Mouse (Mus musculus): Measurements from ENCODE around the gene Ap4b1. TPM values are rescaled to one million over a fixed set of nuclear protein-coding genes. Genes with fewer than 3 reads are reported as not detected.

Ap4b1 gene
- polyA plus RNA-seq, 1 experiment from 2014 or later = 19.1 TPM

- Histone ChIP-seq H3K27me3 (ENCODE audit: insufficient read depth, low read length) (no peaks in the 10 kb centered on the region), H3K4me1 (ENCODE audit: insufficient read depth) (no peaks in the 10 kb centered on the region), H3K36me3 (ENCODE audit: insufficient read depth) (peaks cover 27% of the 10 kb centered on the region), H3K27ac (ENCODE audit: low read depth) (no peak overlapping the region), H3K9ac (no peak overlapping the region), H3K4me2 (no peak overlapping the region), H3K9me3 (ENCODE audit: low read depth, low read length) (no peaks in the 10 kb centered on the region), H3K4me3 (ENCODE audit: low read depth, low read length) (no peak overlapping the region)
- no peak for ATAC-seq (ENCODE audit: insufficient read depth)
- no peak for TF ChIP-seq CTCF (IDR thresholded peaks at IDR 0.05; ENCODE audit: low read depth)
- WGBS = 68% methylated on average over 6 of the region's 6 CpGs
- DNase-seq = no peak
Observed at GRCm38 (mm10) chr3:103778660-103779059, 30.7 kb upstream of the Ap4b1 start.

GRCm38 (mm10) chr3:103779183-103779582 is 30.1 kb upstream of the Ap4b1 start:
- DNase-seq (no peak), ATAC-seq (ENCODE audit: insufficient read depth) (no peak)
- peaks cover 22% of the 10 kb centered on the region for H3K36me3 ChIP-seq (ENCODE audit: insufficient read depth)
- H3K27ac ChIP-seq (ENCODE audit: low read depth) = no peak overlapping the region
- WGBS = 82% methylated on average over 7 of the region's 7 CpGs
- no peaks in the 10 kb centered on the region for H3K9me3 ChIP-seq (ENCODE audit: low read depth, low read length)
- no peak overlapping the region for H3K4me2 ChIP-seq
- no peak for TF ChIP-seq CTCF (IDR thresholded peaks at IDR 0.05; ENCODE audit: low read depth)
- no peaks in the 10 kb centered on the region for H3K4me1 ChIP-seq (ENCODE audit: insufficient read depth)
- H3K4me3 ChIP-seq (ENCODE audit: low read depth, low read length) = no peak overlapping the region
- no peaks in the 10 kb centered on the region for H3K27me3 ChIP-seq (ENCODE audit: insufficient read depth, low read length)
- H3K9ac ChIP-seq = no peak overlapping the region

- H3K4me3 ChIP-seq (ENCODE audit: low read depth, low read length) = no peak overlapping the region
- no peaks in the 10 kb centered on the region for H3K4me1 ChIP-seq (ENCODE audit: insufficient read depth)
- TF ChIP-seq CTCF (IDR thresholded peaks at IDR 0.05; ENCODE audit: low read depth) = no peak
- no peaks in the 10 kb centered on the region for H3K27me3 ChIP-seq (ENCODE audit: insufficient read depth, low read length)
- H3K27ac ChIP-seq (ENCODE audit: low read depth) = no peak overlapping the region
- H3K4me2 ChIP-seq = no peak overlapping the region
- WGBS = 90% methylated on average over 3 of the region's 3 CpGs
- no peak overlapping the region for H3K9ac ChIP-seq
- no peaks in the 10 kb centered on the region for H3K9me3 ChIP-seq (ENCODE audit: low read depth, low read length)
- H3K36me3 ChIP-seq (ENCODE audit: insufficient read depth) = peaks cover 22% of the 10 kb centered on the region
- no peak for DNase-seq
- ATAC-seq (ENCODE audit: insufficient read depth) = no peak
Observed at GRCm38 (mm10) chr3:103780271-103780670, 29.0 kb upstream of the Ap4b1 start.

DNA sequence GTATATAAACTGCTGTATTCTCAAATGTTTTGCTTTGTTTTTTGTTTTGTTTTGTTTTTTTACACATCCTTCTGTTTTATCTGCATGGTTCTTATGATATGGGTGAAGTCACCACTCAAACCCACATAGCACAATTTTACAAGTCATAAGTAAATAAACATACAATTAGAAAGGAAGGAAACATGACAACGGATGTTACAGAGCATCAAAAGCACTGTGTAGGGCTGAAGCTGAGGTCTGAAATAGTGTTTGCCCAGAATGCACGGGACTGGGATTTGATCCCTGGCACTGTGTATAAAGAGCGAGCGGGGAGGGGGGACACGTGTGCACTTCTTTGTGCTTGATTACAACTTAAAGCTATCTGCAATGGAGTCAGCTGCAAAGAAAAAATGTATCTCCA is 28.5 kb upstream of the Ap4b1 start:
- DNase-seq = no peak
- no peak for ATAC-seq (ENCODE audit: insufficient read depth)

DNA sequence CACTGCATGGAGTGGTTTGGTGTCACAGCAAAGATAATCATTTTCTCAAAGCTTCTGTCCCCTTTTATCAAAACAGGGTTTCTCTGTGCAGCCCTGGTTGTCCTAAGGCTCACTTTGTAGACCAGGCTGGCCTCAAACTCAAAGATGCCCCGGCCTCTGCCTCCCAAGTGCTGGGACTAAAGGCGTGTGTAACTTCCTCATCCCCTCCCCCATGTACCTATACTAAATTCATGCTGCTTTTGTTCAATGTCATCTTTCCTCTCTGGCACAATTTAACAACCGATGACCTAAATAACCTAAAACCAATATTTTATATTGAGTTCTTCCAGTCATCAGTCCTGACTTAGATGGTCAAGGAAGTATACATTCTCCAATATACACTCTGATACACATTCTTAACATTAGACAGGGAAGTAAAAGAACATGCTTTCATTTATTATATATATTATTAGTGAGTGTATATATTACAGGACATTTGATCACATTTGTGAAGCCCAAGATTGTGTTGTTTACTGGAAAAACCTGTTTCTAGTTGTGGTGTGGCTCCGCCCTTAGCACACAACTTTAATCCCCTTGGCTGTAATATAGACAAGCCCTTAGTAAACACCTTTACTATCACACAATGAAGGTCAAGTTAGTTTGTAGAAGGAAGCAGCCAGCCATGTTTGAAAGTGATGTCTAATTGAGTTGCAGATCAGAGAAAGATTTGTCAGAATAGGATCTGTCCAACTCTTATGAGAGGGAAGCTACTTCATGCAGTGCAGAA is 26.3 kb upstream of the Ap4b1 start:
- Histone ChIP-seq H3K27ac (ENCODE audit: low read depth) (no peak overlapping the region), H3K27me3 (ENCODE audit: insufficient read depth, low read length) (no peaks in the 10 kb centered on the region), H3K36me3 (ENCODE audit: insufficient read depth) (0 out of 2 replicates have a peak, but pooled peaks cover 3% of the 10 kb centered on the region), H3K4me1 (ENCODE audit: insufficient read depth) (no peaks in the 10 kb centered on the region), H3K9me3 (ENCODE audit: low read depth, low read length) (no peaks in the 10 kb centered on the region), H3K4me2 (no peak overlapping the region), H3K4me3 (ENCODE audit: low read depth, low read length) (no peak overlapping the region), H3K9ac (no peak overlapping the region)
- 76% methylated on average over 4 of the region's 4 CpGs for WGBS
- TF ChIP-seq CTCF (IDR thresholded peaks at IDR 0.05; ENCODE audit: low read depth) = no peak
- ATAC-seq (ENCODE audit: insufficient read depth) (no peak), DNase-seq (no peak)

More for the DNA sequence above, 28.5 kb upstream of the Ap4b1 start:
- H3K9ac ChIP-seq = no peak overlapping the region
- no peaks in the 10 kb centered on the region for H3K27me3 ChIP-seq (ENCODE audit: insufficient read depth, low read length)
- no peaks in the 10 kb centered on the region for H3K4me1 ChIP-seq (ENCODE audit: insufficient read depth)
- no peak overlapping the region for H3K4me2 ChIP-seq
- no peak overlapping the region for H3K27ac ChIP-seq (ENCODE audit: low read depth)
- no peak for TF ChIP-seq CTCF (IDR thresholded peaks at IDR 0.05; ENCODE audit: low read depth)
- WGBS = 68% methylated on average over 5 of the region's 5 CpGs
- no peaks in the 10 kb centered on the region for H3K9me3 ChIP-seq (ENCODE audit: low read depth, low read length)
- no peak overlapping the region for H3K4me3 ChIP-seq (ENCODE audit: low read depth, low read length)
- H3K36me3 ChIP-seq (ENCODE audit: insufficient read depth) = peaks cover 21% of the 10 kb centered on the region

DNA sequence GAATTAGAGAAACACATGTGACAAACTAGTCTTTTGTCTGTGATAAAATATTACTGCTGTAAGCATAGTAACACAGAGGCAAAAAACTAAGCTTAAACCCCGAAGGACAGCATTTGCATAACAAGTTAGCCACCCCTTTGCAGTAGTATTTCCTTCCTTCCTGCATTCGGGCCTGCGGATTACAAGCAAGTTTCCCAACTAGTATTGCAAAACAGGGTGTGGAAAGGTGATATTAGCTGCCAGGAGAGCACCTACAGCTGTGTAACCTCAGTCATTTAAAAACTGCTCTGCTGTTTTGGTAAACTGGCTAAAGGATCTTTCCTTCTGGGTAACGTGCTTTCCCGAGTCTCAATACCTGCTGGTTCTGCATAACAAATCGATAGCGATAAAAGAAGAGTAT is 22.1 kb upstream of the Ap4b1 start:
- H3K27ac ChIP-seq (ENCODE audit: low read depth) = 0 out of 2 replicates have a peak overlapping the region, but pooled peaks have one; percentile 4
- TF ChIP-seq CTCF (IDR thresholded peaks at IDR 0.05; ENCODE audit: low read depth) = no peak
- H3K4me3 ChIP-seq (ENCODE audit: low read depth, low read length) = no peak overlapping the region

DNA sequence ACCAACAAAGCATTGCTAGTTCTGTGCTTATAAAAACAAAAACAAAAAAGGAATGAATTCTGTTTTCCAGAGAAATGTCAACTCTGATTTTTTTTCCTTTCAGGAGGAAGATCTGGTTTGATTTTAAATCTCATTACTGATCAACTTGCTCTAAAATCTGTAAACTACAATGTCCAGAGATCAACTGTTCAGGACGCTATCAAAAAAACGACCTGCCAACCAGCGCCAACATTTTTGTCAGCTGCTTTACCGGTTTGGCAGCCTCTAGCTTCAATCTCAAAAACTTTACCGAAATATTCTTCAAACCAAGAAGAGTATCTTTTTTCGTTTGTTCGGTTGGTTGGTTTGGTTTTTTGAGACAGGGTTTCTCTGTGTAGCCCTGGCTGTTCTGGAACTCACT is 20.2 kb upstream of the Ap4b1 start:
- Histone ChIP-seq H3K27ac (ENCODE audit: low read depth) (peak overlapping the region; percentile 82; the same call in 1 of the 2 replicates), H3K9me3 (ENCODE audit: low read depth, low read length) (no peaks in the 10 kb centered on the region), H3K36me3 (ENCODE audit: insufficient read depth) (no peaks in the 10 kb centered on the region), H3K9ac (no peak overlapping the region), H3K4me2 (peak overlapping the region; percentile 67), H3K4me3 (ENCODE audit: low read depth, low read length) (peak overlapping the region; percentile 93; the same call in 1 of the 2 replicates), H3K27me3 (ENCODE audit: insufficient read depth, low read length) (no peaks in the 10 kb centered on the region), H3K4me1 (ENCODE audit: insufficient read depth) (peaks cover 5% of the 10 kb centered on the region; the same call in 1 of the 2 replicates)
- no peak for ATAC-seq (ENCODE audit: insufficient read depth)
- WGBS = 78% methylated on average over 7 of the region's 7 CpGs
- no peak for TF ChIP-seq CTCF (IDR thresholded peaks at IDR 0.05; ENCODE audit: low read depth)
- DNase-seq = no peak

More for the DNA sequence above, 22.1 kb upstream of the Ap4b1 start:
- Histone ChIP-seq H3K9me3 (ENCODE audit: low read depth, low read length) (no peaks in the 10 kb centered on the region), H3K36me3 (ENCODE audit: insufficient read depth) (no peaks in the 10 kb centered on the region), H3K27me3 (ENCODE audit: insufficient read depth, low read length) (no peaks in the 10 kb centered on the region), H3K4me1 (ENCODE audit: insufficient read depth) (peaks cover 5% of the 10 kb centered on the region; the same call in 1 of the 2 replicates), H3K9ac (no peak overlapping the region), H3K4me2 (0 out of 2 replicates have a peak overlapping the region, but pooled peaks have one; percentile 21)
- no peak for ATAC-seq (ENCODE audit: insufficient read depth)
- DNase-seq = no peak
- 72% methylated on average over 7 of the region's 7 CpGs for WGBS

All from lung, embryonic 14.5 days (tissue).